Mouse (Mus musculus): Measurements from ENCODE around the gene Hlx.
A peak's percentile ranks its signal among the peaks of the same experiment; 100 is the strongest.

The Hlx gene

GRCm38 (mm10) chr1:184732556-184733049 is at the start of gene Hlx:
Hlx (minus strand) TSS chr1:184732619.
- DNase-seq = peak; percentile 46

DNA sequence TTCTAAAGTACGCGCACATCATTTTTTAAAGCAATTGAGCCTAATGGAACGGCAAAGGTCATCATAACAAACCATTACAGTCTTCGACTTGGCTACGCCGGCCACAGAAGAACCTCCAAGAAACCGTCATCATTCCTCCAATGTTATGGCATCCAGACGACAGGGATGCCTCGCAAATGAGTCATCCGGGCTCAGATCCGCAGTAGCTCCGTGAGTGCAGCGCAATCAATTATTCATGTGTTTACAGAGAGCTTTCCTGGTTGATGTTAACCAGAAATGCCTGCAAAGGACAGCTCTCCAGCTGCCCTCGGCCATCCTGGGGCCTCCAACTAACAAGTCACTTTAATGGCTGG is 49.7 kb upstream of the Hlx start:
- peak; percentile 11 for DNase-seq

DNA sequence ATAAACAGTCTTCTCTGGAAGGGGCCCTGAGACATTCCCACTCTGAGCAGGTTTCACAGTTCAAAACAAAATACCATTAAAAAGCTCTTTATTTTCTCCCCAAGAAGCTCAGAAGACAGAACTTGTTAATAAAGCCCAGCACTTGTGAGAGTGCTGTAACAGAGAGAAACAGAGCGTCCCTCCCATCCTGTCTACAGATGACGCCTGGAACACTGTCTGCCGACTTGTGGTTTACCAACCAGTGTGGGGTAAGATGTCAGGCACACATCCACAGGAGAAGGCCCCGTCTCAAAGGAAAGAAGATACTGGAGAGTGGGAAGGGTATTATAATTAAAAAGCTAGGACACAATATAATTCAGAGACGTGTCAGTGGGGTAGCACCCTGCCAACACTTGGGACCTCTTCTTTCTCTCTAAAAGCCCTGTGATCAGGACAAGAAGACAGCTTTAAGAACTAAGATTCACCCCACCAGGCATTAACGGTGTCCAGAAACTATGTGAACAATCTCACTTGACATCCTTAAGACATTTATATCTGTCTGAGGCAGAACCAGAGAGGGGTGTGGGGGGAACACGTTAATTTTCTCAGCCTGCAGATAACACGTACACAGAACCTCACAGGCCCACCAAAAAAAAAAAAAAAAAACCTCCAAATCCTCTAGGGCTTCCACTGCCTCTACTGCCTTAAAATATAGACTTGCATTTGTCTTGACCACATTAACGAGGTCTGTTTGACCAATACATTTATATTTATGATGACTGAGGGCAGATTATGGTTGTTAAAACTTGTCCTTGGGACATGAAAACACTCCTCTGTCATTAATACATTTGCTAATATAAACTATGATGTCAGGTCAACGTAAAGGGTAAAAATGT is 49.1 kb upstream of the Hlx start:
- DNase-seq = no peak

DNA sequence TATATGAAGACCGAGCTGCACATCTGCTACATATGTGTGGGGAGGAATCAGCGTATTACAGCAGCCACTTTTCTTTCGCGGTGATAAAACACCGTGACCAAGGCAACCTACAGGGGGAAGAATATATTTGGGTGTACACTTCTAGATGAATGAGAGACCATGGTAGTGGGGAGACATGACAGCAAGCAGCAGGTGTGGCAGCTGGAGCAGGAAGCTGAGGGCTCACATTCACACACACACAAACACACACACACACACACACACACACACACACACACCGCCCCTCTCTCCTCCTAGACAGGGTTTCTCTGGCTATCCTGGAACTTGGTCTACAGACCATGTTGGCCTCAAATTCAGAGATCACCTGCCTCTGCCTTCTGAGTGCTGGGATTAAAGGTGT is 45.7 kb upstream of the Hlx start:
- DNase-seq = no peak

- DNase-seq = no peak
Measured at GRCm38 (mm10) chr1:184777061-184777795, 44.8 kb upstream of the Hlx start.

- peak; percentile 21 for DNase-seq
Measured at GRCm38 (mm10) chr1:184775289-184775688, 42.9 kb upstream of the Hlx start.

DNA sequence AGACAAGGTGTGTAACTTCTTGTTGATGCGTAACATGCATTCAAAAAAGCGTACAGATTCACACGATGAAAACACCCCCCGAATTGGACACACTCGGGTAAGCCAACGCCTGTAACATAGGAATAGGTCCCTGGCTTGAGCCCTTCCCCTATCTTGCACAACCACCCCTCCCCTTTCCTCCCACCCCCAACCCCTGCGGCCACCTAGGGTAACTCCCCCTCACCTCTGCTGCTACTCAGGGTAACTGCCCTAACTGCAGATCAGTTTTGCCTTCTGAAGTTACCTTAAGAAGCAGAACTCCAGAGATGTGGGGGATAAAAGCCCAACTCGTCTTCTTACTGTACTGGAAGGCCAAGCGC is 39.5 kb upstream of the Hlx start:
- no peak for DNase-seq

GRCm38 (mm10) chr1:184771202-184771890 is 38.9 kb upstream of the Hlx start:
- DNase-seq = peak; percentile 45

DNA sequence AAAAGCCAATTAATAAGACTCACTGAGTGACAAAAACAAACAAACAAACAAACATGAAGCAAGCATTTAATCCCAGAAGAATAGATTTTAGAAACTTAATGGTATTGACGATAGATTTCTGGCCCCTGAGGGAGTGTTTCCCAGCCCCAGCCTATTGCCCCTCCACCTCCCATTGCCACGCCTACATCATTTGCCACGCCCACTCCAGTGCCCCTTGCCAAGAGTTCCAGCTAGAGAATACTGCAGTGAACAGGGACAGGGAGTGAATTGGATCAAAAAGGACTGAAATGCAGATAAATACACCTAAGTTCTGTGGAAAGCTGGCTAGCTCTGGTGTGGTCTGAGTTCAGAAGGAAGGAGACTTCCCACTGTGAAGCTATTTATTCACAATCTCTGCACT is 31.4 kb upstream of the Hlx start:
- no peak for DNase-seq

GRCm38 (mm10) chr1:184762941-184763340 is 30.5 kb upstream of the Hlx start:
- no peak for DNase-seq

- DNase-seq = no peak
Measured at GRCm38 (mm10) chr1:184761988-184762387, 29.6 kb upstream of the Hlx start.

- DNase-seq = no peak
Measured at GRCm38 (mm10) chr1:184752671-184753070, 20.3 kb upstream of the Hlx start.

GRCm38 (mm10) chr1:184750114-184750664 is 17.8 kb upstream of the Hlx start:
- no peak for DNase-seq

- peak; percentile 76 for DNase-seq
Measured at GRCm38 (mm10) chr1:184748692-184749152, 16.3 kb upstream of the Hlx start.

GRCm38 (mm10) chr1:184737876-184738479 is 5.6 kb upstream of the Hlx start:
- peak; percentile 24 for DNase-seq

DNA sequence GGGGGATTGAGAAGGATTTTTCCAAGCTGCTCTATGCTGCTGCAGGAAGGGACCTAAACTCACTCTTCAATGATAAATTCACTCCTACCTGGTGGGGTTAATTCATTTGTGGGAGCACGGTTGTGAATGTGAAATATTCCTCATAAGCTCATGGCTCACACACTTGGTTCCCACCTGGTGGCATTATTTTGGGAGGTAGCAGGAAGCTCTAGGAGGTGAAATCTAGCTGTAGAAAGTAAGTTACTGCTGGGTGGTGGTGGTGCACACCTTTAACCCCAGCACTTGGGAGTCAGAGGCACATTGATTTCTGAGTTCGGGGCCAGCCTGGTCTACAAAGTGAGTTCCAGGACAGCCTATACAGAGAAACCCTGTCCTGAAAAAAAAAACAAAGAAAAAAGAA is 4.8 kb upstream of the Hlx start:
- DNase-seq = no peak

DNA sequence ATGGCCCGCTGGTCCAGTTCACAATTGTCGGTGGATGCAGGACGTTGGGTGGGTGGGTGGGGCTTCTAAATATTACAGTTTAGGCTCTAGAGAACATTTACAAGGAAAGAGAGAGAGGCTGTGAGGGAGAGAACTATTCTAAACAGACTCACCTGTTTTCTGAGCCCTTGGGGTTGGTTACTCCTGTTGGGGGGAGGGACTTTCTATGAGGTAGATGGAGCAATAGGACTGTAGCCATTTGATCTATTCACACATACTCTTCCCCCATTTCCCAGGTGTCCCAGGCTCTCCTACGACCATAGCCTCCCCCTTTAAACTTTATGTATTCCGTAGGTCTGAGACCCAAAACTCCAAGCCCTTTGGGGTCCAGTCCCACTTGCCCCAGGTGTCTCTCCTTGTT is 3.8 kb upstream of the Hlx start:
- DNase-seq = no peak

- peak; percentile 45 for DNase-seq
Measured at GRCm38 (mm10) chr1:184734991-184735920, 2.8 kb upstream of the Hlx start.

DNA sequence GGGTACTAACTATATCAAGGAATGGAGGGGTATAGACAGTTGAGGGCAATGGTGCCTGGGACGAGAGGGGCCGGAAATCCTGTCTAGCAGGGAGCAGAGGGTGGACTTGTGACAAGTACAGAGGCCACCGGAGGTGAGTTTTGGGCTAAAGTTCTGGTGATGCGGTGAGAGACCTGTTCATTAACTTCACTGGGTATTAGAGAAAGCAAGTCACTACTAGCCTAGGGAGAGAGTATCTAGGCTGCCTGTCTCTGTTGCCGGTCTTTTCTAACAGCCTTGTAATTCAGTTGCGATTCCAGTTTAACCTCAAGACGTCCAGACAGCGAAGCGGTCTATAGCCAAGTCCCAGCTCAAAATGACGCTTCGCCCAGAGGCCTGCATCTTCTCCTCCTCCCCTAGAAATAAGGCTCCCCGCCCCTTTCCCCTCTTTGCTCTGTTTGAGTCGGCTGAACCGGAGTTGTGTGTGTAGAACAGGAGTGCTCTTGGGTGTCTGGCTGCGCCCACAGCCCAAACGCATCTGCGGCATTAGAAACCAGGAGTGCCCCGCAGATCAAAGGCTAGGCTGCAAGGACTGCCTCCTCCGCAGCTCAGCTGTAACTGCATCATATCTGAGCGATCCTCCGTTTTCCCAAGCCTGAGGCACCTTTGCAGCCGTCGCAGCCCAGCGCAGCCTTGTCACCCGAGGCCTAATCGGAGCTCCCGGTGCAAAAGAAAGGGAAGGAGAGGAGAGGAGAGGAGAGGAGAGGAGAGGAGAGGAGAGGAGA is 1.8 kb upstream of the Hlx start:
- DNase-seq = no peak

DNA sequence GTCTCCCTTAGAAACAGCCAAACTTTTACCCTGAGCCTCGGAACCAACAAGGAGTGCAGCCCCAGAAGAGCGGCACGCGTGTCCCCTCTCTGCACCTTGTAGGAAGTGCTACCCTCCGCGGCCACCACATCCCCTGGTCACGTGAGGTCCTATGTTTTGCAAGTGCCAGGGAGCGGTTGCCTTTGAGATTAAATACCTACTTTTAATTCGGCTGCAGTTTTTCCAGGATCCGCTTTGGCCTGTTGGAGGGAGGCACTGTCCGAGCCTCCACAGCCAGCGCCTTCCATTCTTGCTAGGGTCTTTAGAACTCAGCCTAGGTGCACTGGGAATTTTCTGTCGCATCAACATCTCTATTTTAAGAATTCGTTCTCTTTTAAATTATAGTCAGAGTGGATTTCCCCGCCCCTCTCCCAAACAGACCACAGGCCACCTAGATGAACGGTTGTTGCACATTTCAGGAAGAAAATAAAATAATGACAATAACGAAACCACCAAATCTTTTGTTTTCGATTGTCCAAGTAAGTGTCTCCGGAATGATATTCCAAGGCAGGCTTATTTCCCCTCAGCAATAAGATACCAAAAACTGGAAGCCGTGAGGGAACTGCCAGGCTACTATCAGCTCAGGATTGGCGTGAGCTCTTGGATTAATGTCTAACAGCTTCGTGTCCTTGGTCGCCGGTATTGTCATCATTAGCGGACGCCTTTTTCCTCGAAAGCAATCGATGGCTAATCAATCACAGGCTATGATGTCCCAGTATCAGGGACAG is 1.1 kb upstream of the Hlx start:
- no peak for DNase-seq

Measured in kidney, adult 11 months (tissue).